Mouse (Mus musculus) C2C12 (cell line): ENCODE results near the gene Carhsp1. TPM values are rescaled to one million over a fixed set of nuclear protein-coding genes. Genes with fewer than 3 reads are reported as not detected.

ENCODE experiments used
- H3K27me3 ChIP-seq: one replicate; pipeline ENCODE4 v1.6.1; 2011; ENCODE audit not compliant: control insufficient read depth, insufficient read depth, insufficient read length
- H3K36me3 ChIP-seq: one replicate; pipeline ENCODE4 v1.6.1; 2011; ENCODE audit not compliant: control insufficient read depth, insufficient read depth
- H3K4me3 ChIP-seq: one replicate; pipeline ENCODE4 v1.5.1; 2011; ENCODE audit warnings: mild to moderate bottlenecking, control low read depth; ENCODE audit not compliant: poor library complexity, insufficient read depth, severe bottlenecking
- H3K79me2 ChIP-seq: one replicate; pipeline ENCODE4 v1.6.1; 2011; ENCODE audit not compliant: control insufficient read depth, insufficient read depth
- H3K79me3 ChIP-seq: one replicate; pipeline ENCODE4 v1.6.1; 2011; ENCODE audit warnings: low read depth, control low read depth
- H3ac ChIP-seq: one replicate; pipeline ENCODE3; 2011; ENCODE audit warnings: low read depth; ENCODE audit not compliant: control insufficient read depth, insufficient read length
- CEBPB ChIP-seq: IDR thresholded peaks from one replicate; pipeline ENCODE4 v1.6.1; 2011; ENCODE audit warnings: low read depth, mild to moderate bottlenecking, control low read depth, moderate library complexity
- CTCF ChIP-seq: IDR thresholded peaks from one replicate; pipeline ENCODE4 v1.5.1; 2011; ENCODE audit not compliant: control insufficient read depth, insufficient read depth, insufficient read length
- FOSL1 ChIP-seq: IDR thresholded peaks from one replicate; pipeline ENCODE4 v1.8.0; 2011; ENCODE audit warnings: mild to moderate bottlenecking, low read length; ENCODE audit not compliant: poor library complexity, insufficient read depth, severe bottlenecking
- MAX ChIP-seq: IDR thresholded peaks from one replicate; pipeline ENCODE4 v1.6.1; 2011; ENCODE audit warnings: mild to moderate bottlenecking, control low read depth
- MYOD1 ChIP-seq: IDR thresholded peaks from one replicate; pipeline ENCODE4 v1.6.1; 2011; ENCODE audit warnings: low read depth; ENCODE audit not compliant: control insufficient read depth, insufficient read length
- MYOG ChIP-seq: IDR thresholded peaks from one replicate; pipeline ENCODE4 v1.6.1; 2011; ENCODE audit not compliant: control insufficient read depth, insufficient read length; ENCODE audit errors: extremely low read depth
- USF1 ChIP-seq: IDR thresholded peaks from one replicate; pipeline ENCODE4 v1.6.1; 2011; ENCODE audit warnings: low read depth, mild to moderate bottlenecking, control low read depth, moderate library complexity
- long read RNA-seq, 2 experiments: library from polyadenylated mRNA; unstranded; transcript quantifications; one replicate each; pipeline ENCODE4 v2.0.0; 2019 to 2020
- polyA plus RNA-seq: library from polyadenylated mRNA; unstranded; fragments of >200 nt; fragmentation: generic; extraction: Trizol; gene quantifications from one replicate; pipeline ENCODE4 v1.2.1, GENCODE M21; 2012; ENCODE audit warnings: missing spikeins

The Carhsp1 gene
- polyA plus RNA-seq = 94.2 TPM
- long read RNA-seq, experiment 1, transcript Carhsp1-201 (4 exons, 2,858 nt) = major isoform, 127 of 172 reads
- long read RNA-seq, experiment 1, partial matches to known transcripts = 11 of 172 reads
- long read RNA-seq, experiment 1, other reads (novel, unspliced or antisense) = 34 of 172 reads
- long read RNA-seq, experiment 2, transcript Carhsp1-201 (4 exons, 2,858 nt) = major isoform, 1,084 of 1,165 reads
- long read RNA-seq, experiment 2, partial matches to known transcripts = 28 of 1,165 reads
- long read RNA-seq, experiment 2, other reads (novel, unspliced or antisense) = 53 of 1,165 reads

GRCm38 (mm10) chr16:8671551-8672349, at the start of gene Carhsp1:
Gene Carhsp1, minus strand, starts transcription at chr16:8672155.
- no peaks in the 10 kb centered on the region for H3K27me3 ChIP-seq
- H3K36me3 ChIP-seq = peaks cover 11% of the 10 kb centered on the region
- TF ChIP-seq MAX = peak; percentile 66
- peak; percentile 48 for TF ChIP-seq MYOD1
- no peak for TF ChIP-seq CTCF
- peak within 1 kb of the TSS; percentile 56 for H3K4me3 ChIP-seq
- peaks cover 39% of the 10 kb centered on the region for H3K79me3 ChIP-seq
- H3ac ChIP-seq = peak within 1 kb of the TSS; percentile 62
- peaks cover 47% of the 10 kb centered on the region for H3K79me2 ChIP-seq

GRCm38 (mm10) chr16:8720447-8720846, 48.5 kb upstream of the Carhsp1 start:
- Histone ChIP-seq H3ac (no peak overlapping the region), H3K36me3 (peaks cover 4% of the 10 kb centered on the region), H3K79me2 (peaks cover 99% of the 10 kb centered on the region), H3K27me3 (no peaks in the 10 kb centered on the region), H3K79me3 (peaks cover 88% of the 10 kb centered on the region), H3K4me3 (no peak overlapping the region)
- no peak for TF ChIP-seq USF1
- no peak for TF ChIP-seq CEBPB
- no peak for TF ChIP-seq MYOG
- no peak for TF ChIP-seq CTCF
- TF ChIP-seq MYOD1 = no peak
- no peak for TF ChIP-seq FOSL1
- TF ChIP-seq MAX = no peak

- TF ChIP-seq CTCF (no peak), CEBPB (no peak), MYOG (no peak), MAX (no peak), USF1 (no peak), FOSL1 (no peak), MYOD1 (no peak)
- Histone ChIP-seq H3K79me3 (peaks cover 87% of the 10 kb centered on the region), H3K4me3 (no peak overlapping the region)
These were observed 45.8 kb upstream of the Carhsp1 start for GRCm38 (mm10) chr16:8717744-8718143.

GRCm38 (mm10) chr16:8716300-8716699, 44.3 kb upstream of the Carhsp1 start:
- peak; percentile 61 for TF ChIP-seq MAX
- no peak for TF ChIP-seq CEBPB
- no peak for TF ChIP-seq CTCF
- TF ChIP-seq USF1 = no peak
- peak; percentile 95 for TF ChIP-seq MYOD1
- no peak for TF ChIP-seq MYOG
- peak; percentile 11 for TF ChIP-seq FOSL1
- Histone ChIP-seq H3K79me3 (peaks cover 79% of the 10 kb centered on the region), H3K27me3 (no peaks in the 10 kb centered on the region), H3ac (no peak overlapping the region), H3K4me3 (no peak overlapping the region), H3K36me3 (peaks cover 45% of the 10 kb centered on the region), H3K79me2 (peaks cover 99% of the 10 kb centered on the region)

More at GRCm38 (mm10) chr16:8717744-8718143, 45.8 kb upstream of the Carhsp1 start:
- peaks cover 99% of the 10 kb centered on the region for H3K79me2 ChIP-seq
- H3K27me3 ChIP-seq = no peaks in the 10 kb centered on the region
- no peak overlapping the region for H3ac ChIP-seq
- H3K36me3 ChIP-seq = peaks cover 32% of the 10 kb centered on the region

GRCm38 (mm10) chr16:8715513-8716080, 43.6 kb upstream of the Carhsp1 start:
- TF ChIP-seq MYOG (no peak), MYOD1 (no peak), CEBPB (no peak), FOSL1 (no peak), MAX (no peak), CTCF (no peak), USF1 (no peak)
- Histone ChIP-seq H3K79me3 (peaks cover 78% of the 10 kb centered on the region), H3K4me3 (no peak overlapping the region), H3K27me3 (no peaks in the 10 kb centered on the region), H3ac (no peak overlapping the region), H3K79me2 (peaks cover 99% of the 10 kb centered on the region), H3K36me3 (peaks cover 52% of the 10 kb centered on the region)
